Comparison of ENCODE assay signal across 1 mouse cellular context in the genomic region with DNA sequence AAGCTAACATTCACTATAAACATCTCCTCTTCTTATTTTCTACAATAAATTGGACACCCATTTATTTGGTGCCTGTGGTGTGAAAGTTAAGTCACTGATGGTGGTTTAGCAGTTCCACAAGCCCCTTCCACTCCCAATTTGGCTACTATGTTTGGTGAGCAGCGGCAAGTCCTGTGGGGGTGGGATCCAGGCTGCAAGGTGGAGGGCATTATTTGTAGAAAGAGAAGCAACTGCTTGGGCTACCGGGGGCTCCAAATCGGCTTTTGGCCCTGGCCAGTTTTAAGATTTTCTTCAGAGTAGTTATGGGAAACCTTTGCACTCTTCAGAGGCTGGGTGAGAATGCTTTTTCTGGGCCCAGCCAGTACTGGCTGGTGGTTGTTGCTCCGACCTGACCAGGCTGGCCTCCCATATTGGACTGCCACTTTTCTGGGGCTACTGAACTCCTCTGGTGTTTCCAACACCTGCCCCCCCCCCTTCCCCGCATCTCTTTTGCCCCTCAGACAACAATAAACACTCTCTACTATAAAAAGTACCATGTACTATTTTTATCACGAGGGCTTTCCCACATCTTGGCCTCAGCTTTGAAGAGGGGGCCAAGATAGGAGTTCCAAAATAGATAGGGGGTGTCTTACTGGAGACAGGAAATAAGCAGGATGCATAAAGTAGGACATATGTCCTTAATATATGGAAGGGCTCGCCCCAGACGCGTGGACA.
TF ChIP-seq lines count a peak whose summit lies in the region.

No protein-coding gene starts in this region.

TF ChIP-seq in CH12.LX, 34 proteins besides CTCF, POLR2A, EP300 and RAD21:
- peak; percentile 20; the same call in 1 of the 2 replicates for TF ChIP-seq BHLHE40 (IDR thresholded peaks at IDR 0.05; ENCODE audit: low read depth, low read length)
- no peak for TF ChIP-seq POLR2AphosphoS2 (IDR thresholded peaks at IDR 0.05; ENCODE audit: low read depth, low read length)
- TF ChIP-seq SMC3 (IDR thresholded peaks at IDR 0.05; ENCODE audit: low read depth, low read length) = no peak
- TF ChIP-seq SIN3A (IDR thresholded peaks at IDR 0.05; ENCODE audit: low read length) = peak; percentile 56
- TF ChIP-seq NRF1 (IDR thresholded peaks at IDR 0.05; ENCODE audit: low read depth, low read length) = no peak
- TF ChIP-seq MXI1 (IDR thresholded peaks at IDR 0.05; ENCODE audit: low read depth, low read length) = 0 out of 2 replicates have a peak, but pooled peaks have one; percentile 39
- TF ChIP-seq RCOR1 (conservative IDR thresholded peaks at IDR 0.05; ENCODE audit: low read depth, low read length) = no peak
- peak; percentile 37; the same call in 1 of the 2 replicates for TF ChIP-seq ETS1 (conservative IDR thresholded peaks at IDR 0.05; ENCODE audit: low read depth, low read length)
- TF ChIP-seq CHD2 (IDR thresholded peaks at IDR 0.05; ENCODE audit: low read length) = 0 out of 2 replicates have a peak, but pooled peaks have one; percentile 13
- 0 out of 2 replicates have a peak, but pooled peaks have one; percentile 28 for TF ChIP-seq UBTF (IDR thresholded peaks at IDR 0.05; ENCODE audit: low read depth, low read length)
- no peak for TF ChIP-seq GABPA (IDR thresholded peaks at IDR 0.05; ENCODE audit: insufficient replicate concordance, low read depth, low read length)
- TF ChIP-seq ZNF384 (IDR thresholded peaks at IDR 0.05; ENCODE audit: low read depth, low read length) = no peak
- TF ChIP-seq NELFE (IDR thresholded peaks at IDR 0.05; ENCODE audit: low read depth, low read length) = no peak
- TF ChIP-seq ELF1 (IDR thresholded peaks at IDR 0.05; ENCODE audit: low read depth, low read length) = no peak
- no peak for TF ChIP-seq USF1 (IDR thresholded peaks at IDR 0.05; ENCODE audit: low read depth, low read length)
- no peak for TF ChIP-seq ZC3H11A (IDR thresholded peaks at IDR 0.05; ENCODE audit: low read depth, low read length)
- peak; percentile 59 for TF ChIP-seq MAZ (IDR thresholded peaks at IDR 0.05; ENCODE audit: low read depth, low read length)
- no peak for TF ChIP-seq ZMIZ1 (IDR thresholded peaks at IDR 0.05; ENCODE audit: low read depth, low read length)
- TF ChIP-seq TCF12 (IDR thresholded peaks at IDR 0.05; ENCODE audit: low read depth, low read length) = no peak
- peak; percentile 95 for TF ChIP-seq MEF2A (IDR thresholded peaks at IDR 0.05; ENCODE audit: borderline replicate concordance, low read depth, low read length)
- no peak for TF ChIP-seq HCFC1 (IDR thresholded peaks at IDR 0.05; ENCODE audit: low read depth, low read length)
- no peak for TF ChIP-seq USF2 (conservative IDR thresholded peaks at IDR 0.05; ENCODE audit: low read depth, low read length)
- no peak for TF ChIP-seq MAFK (IDR thresholded peaks at IDR 0.05; ENCODE audit: insufficient replicate concordance, low read length)
- TF ChIP-seq PAX5 (IDR thresholded peaks at IDR 0.05; ENCODE audit: low read length) = no peak
- no peak for TF ChIP-seq ZKSCAN1 (IDR thresholded peaks at IDR 0.05; ENCODE audit: borderline replicate concordance, low read depth, low read length)
- no peak for TF ChIP-seq TBP (conservative IDR thresholded peaks at IDR 0.05; ENCODE audit: low read depth, low read length)
- TF ChIP-seq JUND (conservative IDR thresholded peaks at IDR 0.05; ENCODE audit: low read depth, low read length) = no peak
- TF ChIP-seq MAX (IDR thresholded peaks at IDR 0.05; ENCODE audit: low read length) = no peak
- no peak for TF ChIP-seq KAT2A (IDR thresholded peaks at IDR 0.05; ENCODE audit: insufficient replicate concordance, low read length)
- TF ChIP-seq CHD1 (IDR thresholded peaks at IDR 0.05; ENCODE audit: low read depth, low read length) = peak; percentile 72; the same call in 1 of the 2 replicates
- TF ChIP-seq MYC (IDR thresholded peaks at IDR 0.05; ENCODE audit: low read depth, low read length) = no peak
- no peak for TF ChIP-seq E2F4 (IDR thresholded peaks at IDR 0.05; ENCODE audit: insufficient replicate concordance, low read depth, low read length)
- TF ChIP-seq JUN (IDR thresholded peaks at IDR 0.05; ENCODE audit: insufficient read depth, low read depth, low read length) = no peak
- 0 out of 2 replicates have a peak, but pooled peaks have one; percentile 53 for TF ChIP-seq IRF4 (IDR thresholded peaks at IDR 0.05; ENCODE audit: low read depth, low read length)
